Mouse (Mus musculus) MEL (cell line): Measurements from ENCODE around the gene Ybey. TPM values are rescaled to one million over a fixed set of nuclear protein-coding genes. Genes with fewer than 3 reads are reported as not detected.
A peak's percentile ranks its signal among the peaks of the same experiment; 100 is the strongest.

ENCODE experiments used
- DNase-seq: peaks from one replicate; pipeline ENCODE4 v3.0.0; 2011; ENCODE audit warnings: low read depth, low spot score
- H3K27ac ChIP-seq: 2 replicates; pipeline ENCODE4 v1.5.1; 2012; ENCODE audit warnings: low read depth, mild to moderate bottlenecking, control low read depth, low read length, moderate library complexity; ENCODE audit not compliant: control insufficient read depth
- H3K27me3 ChIP-seq, 2 experiments: fragments of 150-350 bp in 1 of 2; sonication (generic) in 1 of 2; 2 replicates each; pipeline ENCODE4 v1.6.1; 2012; ENCODE audit warnings: low read length in 2 of 2, mild to moderate bottlenecking in 2 of 2, improper control_type of control experiment in 1 of 2, moderate library complexity in 1 of 2; ENCODE audit not compliant: insufficient read depth in 2 of 2, control insufficient read depth in 1 of 2
- H3K36me3 ChIP-seq, 2 experiments: 2 replicates each; pipeline ENCODE4 v1.6.1; 2012 to 2014; ENCODE audit warnings: low read length in 2 of 2, improper control_type of control experiment in 1 of 2, inconsistent platforms in 1 of 2, mild to moderate bottlenecking in 1 of 2; ENCODE audit not compliant: insufficient read depth in 2 of 2, control insufficient read depth in 1 of 2
- H3K4me1 ChIP-seq, 2 experiments: fragments of 150-350 bp in 1 of 2; sonication (generic) in 1 of 2; 2 replicates each; pipeline ENCODE4 v1.6.1; 2012; ENCODE audit warnings: low read length in 2 of 2, improper control_type of control experiment in 1 of 2, mild to moderate bottlenecking in 1 of 2; ENCODE audit not compliant: insufficient read depth in 2 of 2, control insufficient read depth in 1 of 2
- H3K4me3 ChIP-seq, 2 experiments: fragments of 150-350 bp in 1 of 2; sonication (generic) in 1 of 2; 2 replicates each; pipeline ENCODE4 v1.5.1; 2012; ENCODE audit warnings: low read depth in 2 of 2, low read length in 2 of 2, mild to moderate bottlenecking in 2 of 2, moderate library complexity in 2 of 2, control low read depth in 1 of 2, improper control_type of control experiment in 1 of 2; ENCODE audit not compliant: control insufficient read depth in 1 of 2, insufficient read depth in 1 of 2
- H3K79me2 ChIP-seq: 2 replicates; pipeline ENCODE4 v1.6.1; 2012; ENCODE audit warnings: mild to moderate bottlenecking, low read length, moderate library complexity; ENCODE audit not compliant: control insufficient read depth, poor library complexity, insufficient read depth
- H3K9ac ChIP-seq: 2 replicates; pipeline ENCODE4 v1.6.1; 2012; ENCODE audit warnings: low read depth, mild to moderate bottlenecking, control low read depth, low read length, moderate library complexity; ENCODE audit not compliant: control insufficient read depth, poor library complexity, severe bottlenecking
- H3K9me3 ChIP-seq: fragments of 150-350 bp; sonication (generic); replicated peaks from 2 replicates; pipeline ENCODE4 v1.6.1; 2012; ENCODE audit warnings: mild to moderate bottlenecking, low read length, improper control_type of control experiment, moderate library complexity; ENCODE audit not compliant: insufficient read depth
- BHLHE40 ChIP-seq: IDR thresholded peaks from 2 replicates; pipeline ENCODE4 v1.6.1; 2012; ENCODE audit warnings: low read depth, mild to moderate bottlenecking, inconsistent platforms, low read length, improper control_type of control experiment, borderline replicate concordance
- CHD1 ChIP-seq: IDR thresholded peaks from 2 replicates; pipeline ENCODE4 v1.6.1; 2012; ENCODE audit warnings: low read depth, mild to moderate bottlenecking, inconsistent platforms, low read length, improper control_type of control experiment
- CHD2 ChIP-seq: IDR thresholded peaks from 2 replicates; pipeline ENCODE4 v1.6.1; 2011; ENCODE audit warnings: low read length, improper control_type of control experiment
- E2F4 ChIP-seq: IDR thresholded peaks from 2 replicates; pipeline ENCODE4 v1.6.1; 2011; ENCODE audit warnings: low read depth, low read length, improper control_type of control experiment, borderline replicate concordance
- ELF1 ChIP-seq: IDR thresholded peaks from 2 replicates; pipeline ENCODE4 v1.6.1; 2014; ENCODE audit warnings: low read depth, mild to moderate bottlenecking, inconsistent platforms, low read length, improper control_type of control experiment, moderate library complexity
- ETS1 ChIP-seq: IDR thresholded peaks from 2 replicates; pipeline ENCODE4 v1.6.1; 2012; ENCODE audit warnings: low read depth, mild to moderate bottlenecking, inconsistent platforms, low read length, improper control_type of control experiment, moderate library complexity
- GABPA ChIP-seq: IDR thresholded peaks from 2 replicates; pipeline ENCODE4 v1.6.1; 2012; ENCODE audit warnings: low read depth, mild to moderate bottlenecking, inconsistent platforms, low read length, improper control_type of control experiment, moderate library complexity
- GATA1 ChIP-seq: IDR thresholded peaks from 2 replicates; pipeline ENCODE4 v1.6.1; 2011; ENCODE audit warnings: low read depth, low read length, improper control_type of control experiment
- HCFC1 ChIP-seq: IDR thresholded peaks from 2 replicates; pipeline ENCODE4 v1.6.1; 2012; ENCODE audit warnings: low read depth, mild to moderate bottlenecking, inconsistent platforms, low read length, improper control_type of control experiment, moderate library complexity
- KAT2A ChIP-seq: conservative IDR thresholded peaks from 2 replicates; pipeline ENCODE4 v1.6.1; 2012; ENCODE audit warnings: low read depth, low read length, improper control_type of control experiment, inconsistent platforms
- MAFK ChIP-seq: IDR thresholded peaks from 2 replicates; pipeline ENCODE4 v1.6.1; 2011; ENCODE audit warnings: low read depth, mild to moderate bottlenecking, low read length, improper control_type of control experiment, borderline replicate concordance
- MAX ChIP-seq: IDR thresholded peaks from 2 replicates; pipeline ENCODE4 v1.6.1; 2011; ENCODE audit warnings: low read length, improper control_type of control experiment
- MAZ ChIP-seq: IDR thresholded peaks from 2 replicates; pipeline ENCODE4 v1.6.1; 2012; ENCODE audit warnings: low read depth, mild to moderate bottlenecking, inconsistent platforms, low read length, improper control_type of control experiment
- MYB ChIP-seq: IDR thresholded peaks from 2 replicates; pipeline ENCODE4 v1.6.1; 2011; ENCODE audit warnings: mild to moderate bottlenecking, low read depth, low read length, improper control_type of control experiment
- MYC ChIP-seq: IDR thresholded peaks from 2 replicates; pipeline ENCODE4 v1.6.1; 2011; ENCODE audit warnings: low read depth, mild to moderate bottlenecking, low read length, improper control_type of control experiment, moderate library complexity
- NRF1 ChIP-seq: IDR thresholded peaks from 2 replicates; pipeline ENCODE4 v1.6.1; 2014; ENCODE audit warnings: low read depth, mild to moderate bottlenecking, inconsistent platforms, low read length, improper control_type of control experiment, moderate library complexity; ENCODE audit not compliant: poor library complexity, insufficient read depth, severe bottlenecking
- POLR2A ChIP-seq, 2 experiments: IDR thresholded peaks; 2 replicates each; pipeline ENCODE4 v1.6.1; 2011 to 2012; ENCODE audit warnings: low read length in 2 of 2, mild to moderate bottlenecking in 2 of 2, control low read depth in 1 of 2, improper control_type of control experiment in 1 of 2, low read depth in 1 of 2, moderate library complexity in 1 of 2; ENCODE audit not compliant: control insufficient read depth in 1 of 2, insufficient read depth in 1 of 2, poor library complexity in 1 of 2
- POLR2AphosphoS5 ChIP-seq: IDR thresholded peaks from 2 replicates; pipeline ENCODE4 v1.6.1; 2012; ENCODE audit warnings: low read depth, borderline replicate concordance, mild to moderate bottlenecking, inconsistent platforms, low read length, moderate library complexity, mixed read lengths
- RAD21 ChIP-seq: IDR thresholded peaks from 2 replicates; pipeline ENCODE4 v1.6.1; 2011; ENCODE audit warnings: mild to moderate bottlenecking, low read depth, low read length, improper control_type of control experiment
- RCOR1 ChIP-seq: IDR thresholded peaks from 2 replicates; pipeline ENCODE4 v1.6.1; 2012; ENCODE audit warnings: low read depth, mild to moderate bottlenecking, inconsistent platforms, low read length, improper control_type of control experiment
- SMC3 ChIP-seq: IDR thresholded peaks from 2 replicates; pipeline ENCODE4 v1.6.1; 2011; ENCODE audit warnings: low read depth, low read length, improper control_type of control experiment
- TAL1 ChIP-seq: IDR thresholded peaks from 2 replicates; pipeline ENCODE4 v1.6.1; 2012; ENCODE audit warnings: mild to moderate bottlenecking, inconsistent platforms, low read length, moderate library complexity, mixed read lengths
- TBP ChIP-seq: IDR thresholded peaks from 2 replicates; pipeline ENCODE4 v1.8.0; 2011; ENCODE audit warnings: low read depth, low read length, improper control_type of control experiment
- TCF12 ChIP-seq: IDR thresholded peaks from 2 replicates; pipeline ENCODE4 v1.6.1; 2014; ENCODE audit warnings: low read depth, mild to moderate bottlenecking, inconsistent platforms, low read length, improper control_type of control experiment, moderate library complexity
- UBTF ChIP-seq: IDR thresholded peaks from 2 replicates; pipeline ENCODE4 v1.6.1; 2012; ENCODE audit warnings: low read depth, mild to moderate bottlenecking, inconsistent platforms, low read length, improper control_type of control experiment, moderate library complexity, borderline replicate concordance; ENCODE audit not compliant: insufficient read depth
- USF1 ChIP-seq: IDR thresholded peaks from 2 replicates; pipeline ENCODE4 v1.6.1; 2014; ENCODE audit warnings: low read depth, mild to moderate bottlenecking, inconsistent platforms, low read length, improper control_type of control experiment, moderate library complexity
- USF2 ChIP-seq, 2 experiments: IDR thresholded peaks; 2 replicates each; pipeline ENCODE4 v1.6.1; 2011 to 2012; ENCODE audit warnings: improper control_type of control experiment in 2 of 2, low read length in 2 of 2, borderline replicate concordance in 1 of 2, inconsistent platforms in 1 of 2, low read depth in 1 of 2, mild to moderate bottlenecking in 1 of 2; ENCODE audit not compliant: insufficient read depth in 1 of 2
- ZC3H11A ChIP-seq: IDR thresholded peaks from 2 replicates; pipeline ENCODE4 v1.6.1; 2012; ENCODE audit warnings: low read depth, mild to moderate bottlenecking, inconsistent platforms, low read length, improper control_type of control experiment
- ZMIZ1 ChIP-seq: IDR thresholded peaks from 2 replicates; pipeline ENCODE4 v1.6.1; 2012; ENCODE audit warnings: low read depth, mild to moderate bottlenecking, inconsistent platforms, low read length, improper control_type of control experiment, moderate library complexity
- polyA plus RNA-seq, 2 experiments: library from polyadenylated mRNA; stranded (reverse) in 1 of 2; unstranded in 1 of 2; fragments of >175 nt in 1 of 2; fragments of >200 nt in 1 of 2; gene quantifications; 2 replicates each; pipeline versions ENCODE4 v1.2.1 to v1.2.4; 2012; ENCODE audit warnings: low replicate concordance in 2 of 2, low read depth in 1 of 2; ENCODE audit not compliant: insufficient read length in 2 of 2, insufficient read depth in 1 of 2, missing spikeins in 1 of 2
- total RNA-seq: library from RNA; depleted of rRNA; stranded (reverse); fragments of 300-350 nt; gene quantifications from 2 replicates; pipeline ENCODE4 v1.2.3, GENCODE M21; 2012

Gene Ybey
- total and polyA plus RNA-seq, 3 experiments, result 2.6 to 4.0 TPM; not detected in 1

- Histone ChIP-seq H3K27me3 (no peaks in the 10 kb centered on the region), H3K4me1 (peaks cover 25 to 37% of the 10 kb centered on the region in 2 experiments)
- TF ChIP-seq RCOR1 (no peak), HCFC1 (no peak), UBTF (no peak), MAZ (no peak), ZMIZ1 (no peak), BHLHE40 (no peak), TBP (no peak), MYB (no peak), USF2 (IDR thresholded peaks at IDR 0.05; ENCODE audit: borderline replicate concordance in 1 of 2, insufficient read depth in 1 of 2, low read depth in 1 of 2, low read length in 2 of 2) (no peak), TAL1 (no peak), CHD2 (no peak), POLR2A (IDR thresholded peaks at IDR 0.05; ENCODE audit: control insufficient read depth in 1 of 2, insufficient read depth in 1 of 2, low read depth in 1 of 2, low read length in 2 of 2, poor library complexity in 1 of 2) (no peak), CHD1 (no peak), MAX (no peak), ZC3H11A (no peak), E2F4 (no peak), ETS1 (no peak)
Observed at GRCm38 (mm10) chr10:76497522-76497921, 28.6 kb upstream of the Ybey start.

GRCm38 (mm10) chr10:76496366-76496765 lies 27.5 kb upstream of the Ybey start:
- Histone ChIP-seq H3K36me3 (peaks cover 14 to 38% of the 10 kb centered on the region in 2 experiments), H3K4me3 (no peak overlapping the region), H3K79me2 (no peaks in the 10 kb centered on the region), H3K27ac (peak overlapping the region; percentile 88), H3K9ac (peak overlapping the region; percentile 41), H3K27me3 (no peaks in the 10 kb centered on the region), H3K4me1 (peaks cover 25 to 37% of the 10 kb centered on the region in 2 experiments), H3K9me3 (no peaks in the 10 kb centered on the region)
- DNase-seq, result peak; percentile 79
- no peak for TF ChIP-seq POLR2AphosphoS5
- no peak for TF ChIP-seq ZC3H11A
- TF ChIP-seq MAFK, result peak; percentile 55; the same call in 1 of the 2 replicates
- TF ChIP-seq KAT2A, result no peak
- TF ChIP-seq CHD1, result no peak
- no peak for TF ChIP-seq POLR2A (IDR thresholded peaks at IDR 0.05; ENCODE audit: control insufficient read depth in 1 of 2, insufficient read depth in 1 of 2, low read depth in 1 of 2, low read length in 2 of 2, poor library complexity in 1 of 2)
- TF ChIP-seq MYB, result peak; percentile 94
- peak; percentile 98 for TF ChIP-seq GATA1
- TF ChIP-seq ETS1, result peak; percentile 87
- TF ChIP-seq SMC3, result no peak
- no peak for TF ChIP-seq MYC
- no peak for TF ChIP-seq BHLHE40
- no peak for TF ChIP-seq ZMIZ1
- TF ChIP-seq HCFC1, result no peak
- TF ChIP-seq GABPA, result no peak
- TF ChIP-seq MAZ, result no peak
- peak; percentile 95 for TF ChIP-seq TCF12
- TF ChIP-seq MAX, result no peak
- no peak for TF ChIP-seq ELF1
- no peak for TF ChIP-seq NRF1
- TF ChIP-seq RAD21, result no peak
- TF ChIP-seq USF1, result no peak
- TF ChIP-seq CHD2, result no peak
- peak; percentile 98 for TF ChIP-seq RCOR1
- peak; percentile 82 for TF ChIP-seq TAL1
- TF ChIP-seq E2F4, result no peak

More at GRCm38 (mm10) chr10:76497522-76497921, 28.6 kb upstream of the Ybey start:
- Histone ChIP-seq H3K9me3 (no peaks in the 10 kb centered on the region), H3K79me2 (no peaks in the 10 kb centered on the region), H3K9ac (no peak overlapping the region), H3K4me3 (no peak overlapping the region), H3K36me3 (peaks cover 17 to 38% of the 10 kb centered on the region in 2 experiments), H3K27ac (no peak overlapping the region)
- no peak for DNase-seq
